Mouse (Mus musculus) kidney, adult 10 weeks (tissue): ENCODE measurements around the gene Slitrk5. TPM values are rescaled to one million over a fixed set of nuclear protein-coding genes. Genes with fewer than 3 reads are reported as not detected.

Source experiments
- polyA plus RNA-seq: library from polyadenylated mRNA; stranded (reverse); fragments of 350-450 nt; fragmentation: Illumina TruSeq; extraction: RNeasy Lipid Tissue Mini Kit (QIAGEN cat#74804); gene quantifications from one replicate; pipeline ENCODE4 v1.2.3, GENCODE M21; 2014; ENCODE audit warnings: low read depth, low replicate concordance

Slitrk5 gene
- polyA plus RNA-seq: not detected

GRCm38 (mm10) chr14:111674664-111675147 is at the start of gene Slitrk5:
Gene Slitrk5, plus strand, starts transcription at chr14:111675097.

